17 mouse cellular contexts compared by ENCODE assay signal in the genomic region with DNA sequence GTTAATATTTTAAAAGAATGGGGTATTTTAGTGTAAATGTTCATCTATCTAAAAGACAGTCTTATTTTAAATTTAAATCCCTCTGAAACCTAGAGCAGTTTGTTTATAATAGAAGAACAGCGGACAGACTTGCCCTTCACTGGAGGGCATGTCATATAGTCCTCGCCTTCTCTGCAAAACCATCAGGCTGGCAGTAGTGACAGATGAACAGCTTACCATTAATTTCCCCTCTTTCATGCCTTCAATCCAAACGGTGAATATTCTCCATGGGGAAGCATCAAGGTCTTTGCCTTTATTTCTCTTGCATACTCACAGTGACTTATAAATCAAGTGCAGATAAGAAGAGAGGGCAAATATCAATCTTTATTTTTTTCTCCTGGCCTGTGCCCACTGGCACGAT.
A peak's percentile ranks its signal among the peaks of the same experiment; 100 is the strongest.
DNase-seq lines count a peak whose midpoint lies in the region; ATAC-seq lines count a peak whose summit lies in the region.
"Had no signal": no experiment of that assay in that cellular context is flagged by ENCODE, and none has a peak within 500 bp of the region (broad histone marks: within the 10 kb centered on the region; RNA-seq: fewer than 3 reads in every experiment).

No protein-coding gene starts in this region.

- H3K36me3 ChIP-seq in forebrain, embryonic 14.5 days (ENCODE audit: control insufficient read depth, insufficient read depth, low read length): no peaks in the 10 kb centered on the region
- no peaks in the 10 kb centered on the region for H3K36me3 ChIP-seq in forebrain, embryonic 13.5 days (ENCODE audit: poor library complexity, severe bottlenecking)
- H3K36me3 ChIP-seq in hindbrain, embryonic 14.5 days (replicated peaks; ENCODE audit: control insufficient read depth, insufficient read depth): no peaks in the 10 kb centered on the region
- no peaks in the 10 kb centered on the region for H3K36me3 ChIP-seq in hindbrain, embryonic 12.5 days
- H3K36me3 ChIP-seq in neural tube, embryonic 12.5 days: no peaks in the 10 kb centered on the region
- no peaks in the 10 kb centered on the region for H3K36me3 ChIP-seq in neural tube, embryonic 15.5 days
- H3K36me3 ChIP-seq in intestine, embryonic 15.5 days: no peaks in the 10 kb centered on the region
- H3K36me3 ChIP-seq: embryonic facial prominence, embryonic 12.5 days; heart, embryonic 13.5 days; hindbrain, embryonic 13.5 days had no signal

- no peaks in the 10 kb centered on the region for H3K27me3 ChIP-seq in forebrain, embryonic 14.5 days (replicated peaks; ENCODE audit: control insufficient read depth, insufficient read depth, low read length)
- no peaks in the 10 kb centered on the region for H3K27me3 ChIP-seq in forebrain, embryonic 13.5 days
- H3K27me3 ChIP-seq in hindbrain, embryonic 14.5 days (ENCODE audit: control insufficient read depth, insufficient read depth, low read length): no peaks in the 10 kb centered on the region
- H3K27me3 ChIP-seq in hindbrain, embryonic 12.5 days: no peaks in the 10 kb centered on the region
- H3K27me3 ChIP-seq in neural tube, embryonic 12.5 days (replicated peaks): no peaks in the 10 kb centered on the region
- H3K27me3 ChIP-seq in neural tube, embryonic 15.5 days (replicated peaks): no peaks in the 10 kb centered on the region
- H3K27me3 ChIP-seq in intestine, embryonic 15.5 days (replicated peaks): no peaks in the 10 kb centered on the region
- H3K27me3 ChIP-seq: embryonic facial prominence, embryonic 12.5 days; heart, embryonic 13.5 days; hindbrain, embryonic 13.5 days had no signal

- no peaks in the 10 kb centered on the region for H3K9me3 ChIP-seq in forebrain, embryonic 14.5 days (replicated peaks; ENCODE audit: control insufficient read depth, low read length)
- H3K9me3 ChIP-seq in forebrain, embryonic 13.5 days (replicated peaks): no peaks in the 10 kb centered on the region
- no peaks in the 10 kb centered on the region for H3K9me3 ChIP-seq in hindbrain, embryonic 14.5 days (ENCODE audit: control insufficient read depth, low read length)
- H3K9me3 ChIP-seq in hindbrain, embryonic 12.5 days (replicated peaks): no peaks in the 10 kb centered on the region
- H3K9me3 ChIP-seq in neural tube, embryonic 12.5 days: no peaks in the 10 kb centered on the region
- no peaks in the 10 kb centered on the region for H3K9me3 ChIP-seq in neural tube, embryonic 15.5 days (replicated peaks)
- no peaks in the 10 kb centered on the region for H3K9me3 ChIP-seq in intestine, embryonic 15.5 days
- H3K9me3 ChIP-seq: embryonic facial prominence, embryonic 12.5 days; heart, embryonic 13.5 days; hindbrain, embryonic 13.5 days had no signal

- H3K9ac ChIP-seq in forebrain, embryonic 14.5 days (ENCODE audit: low read length): no peak overlapping the region
- H3K9ac ChIP-seq in forebrain, embryonic 13.5 days: no peak overlapping the region
- H3K9ac ChIP-seq in hindbrain, embryonic 14.5 days: no peak overlapping the region
- H3K9ac ChIP-seq in hindbrain, embryonic 12.5 days: no peak overlapping the region
- H3K9ac ChIP-seq in neural tube, embryonic 12.5 days: no peak overlapping the region
- H3K9ac ChIP-seq in neural tube, embryonic 15.5 days (replicated peaks): no peak overlapping the region
- no peak overlapping the region for H3K9ac ChIP-seq in intestine, embryonic 15.5 days
- H3K9ac ChIP-seq: embryonic facial prominence, embryonic 12.5 days; heart, embryonic 13.5 days; hindbrain, embryonic 13.5 days had no signal

- peak; percentile 15 for DNase-seq in forebrain, embryonic 14.5 days (ENCODE audit: low spot score)
- DNase-seq in hindbrain, embryonic 14.5 days (ENCODE audit: low spot score): no peak
- DNase-seq: adrenal gland, postnatal 10 days; cerebellum, adult 11-12 months; cerebellum, adult 9-10 months; cerebellum, postnatal 25 days; gastrocnemius, postnatal 36 days; heart, adult 11 months; heart, postnatal 36 days had no signal

- WGBS in forebrain, embryonic 14.5 days: 58% methylated on average over 4 of the region's 4 CpGs
- 60% methylated on average over 4 of the region's 4 CpGs for WGBS in forebrain, embryonic 13.5 days
- 36% methylated on average over 4 of the region's 4 CpGs for WGBS in hindbrain, embryonic 14.5 days
- WGBS in hindbrain, embryonic 12.5 days: 46% methylated on average over 4 of the region's 4 CpGs
- WGBS in neural tube, embryonic 12.5 days: 45% methylated on average over 4 of the region's 4 CpGs
- WGBS in neural tube, embryonic 15.5 days: 44% methylated on average over 4 of the region's 4 CpGs
- WGBS in intestine, embryonic 15.5 days: 53% methylated on average over 4 of the region's 4 CpGs

- H3K27ac ChIP-seq in forebrain, embryonic 14.5 days (ENCODE audit: low read depth, low read length): no peak overlapping the region; the same call in 1 of the 2 replicates
- no peak overlapping the region for H3K27ac ChIP-seq in forebrain, embryonic 13.5 days
- H3K27ac ChIP-seq in hindbrain, embryonic 14.5 days: 0 out of 2 replicates have a peak overlapping the region, but pooled peaks have one; percentile 9
- H3K27ac ChIP-seq in hindbrain, embryonic 12.5 days: no peak overlapping the region; the same call in 1 of the 2 replicates
- no peak overlapping the region for H3K27ac ChIP-seq in neural tube, embryonic 12.5 days
- H3K27ac ChIP-seq in neural tube, embryonic 15.5 days (replicated peaks): no peak overlapping the region
- no peak overlapping the region for H3K27ac ChIP-seq in intestine, embryonic 15.5 days
- H3K27ac ChIP-seq: embryonic facial prominence, embryonic 12.5 days; heart, embryonic 13.5 days; hindbrain, embryonic 13.5 days had no signal

- H3K4me3 ChIP-seq in forebrain, embryonic 14.5 days (ENCODE audit: low read depth, low read length): no peak overlapping the region
- H3K4me3 ChIP-seq in forebrain, embryonic 13.5 days: no peak overlapping the region
- H3K4me3 ChIP-seq in hindbrain, embryonic 14.5 days (replicated peaks; ENCODE audit: low read length): no peak overlapping the region
- H3K4me3 ChIP-seq in hindbrain, embryonic 12.5 days: no peak overlapping the region
- H3K4me3 ChIP-seq in neural tube, embryonic 12.5 days: no peak overlapping the region
- H3K4me3 ChIP-seq in neural tube, embryonic 15.5 days (replicated peaks): no peak overlapping the region
- no peak overlapping the region for H3K4me3 ChIP-seq in intestine, embryonic 15.5 days (replicated peaks)
- H3K4me3 ChIP-seq: embryonic facial prominence, embryonic 12.5 days; heart, embryonic 13.5 days; hindbrain, embryonic 13.5 days had no signal

- ATAC-seq in forebrain, embryonic 14.5 days: no peak
- no peak for ATAC-seq in forebrain, embryonic 13.5 days
- ATAC-seq in hindbrain, embryonic 14.5 days (ENCODE audit: low FRiP score): no peak
- no peak for ATAC-seq in hindbrain, embryonic 12.5 days (ENCODE audit: low FRiP score)
- ATAC-seq in neural tube, embryonic 12.5 days (ENCODE audit: low FRiP score, low read depth): 0 out of 2 replicates have a peak, but pooled peaks have one; percentile 25
- ATAC-seq in neural tube, embryonic 15.5 days (ENCODE audit: low FRiP score): no peak
- ATAC-seq in intestine, embryonic 15.5 days: no peak

- no peaks in the 10 kb centered on the region for H3K4me1 ChIP-seq in forebrain, embryonic 14.5 days (ENCODE audit: control insufficient read depth, insufficient read depth, low read length)
- H3K4me1 ChIP-seq in forebrain, embryonic 13.5 days: 0 out of 2 replicates have a peak, but pooled peaks cover 5% of the 10 kb centered on the region
- no peaks in the 10 kb centered on the region for H3K4me1 ChIP-seq in hindbrain, embryonic 14.5 days (replicated peaks; ENCODE audit: control insufficient read depth, insufficient read depth, low read length)
- no peaks in the 10 kb centered on the region for H3K4me1 ChIP-seq in hindbrain, embryonic 12.5 days
- H3K4me1 ChIP-seq in neural tube, embryonic 12.5 days: no peaks in the 10 kb centered on the region
- H3K4me1 ChIP-seq in neural tube, embryonic 15.5 days: no peaks in the 10 kb centered on the region
- no peaks in the 10 kb centered on the region for H3K4me1 ChIP-seq in intestine, embryonic 15.5 days (replicated peaks)
- H3K4me1 ChIP-seq: embryonic facial prominence, embryonic 12.5 days; heart, embryonic 13.5 days; hindbrain, embryonic 13.5 days had no signal

- H3K4me2 ChIP-seq in forebrain, embryonic 14.5 days (ENCODE audit: low read length): no peak overlapping the region
- no peak overlapping the region for H3K4me2 ChIP-seq in forebrain, embryonic 13.5 days
- no peak overlapping the region for H3K4me2 ChIP-seq in hindbrain, embryonic 14.5 days (replicated peaks)
- no peak overlapping the region for H3K4me2 ChIP-seq in hindbrain, embryonic 12.5 days (replicated peaks)
- no peak overlapping the region for H3K4me2 ChIP-seq in neural tube, embryonic 12.5 days (replicated peaks)
- H3K4me2 ChIP-seq in neural tube, embryonic 15.5 days: no peak overlapping the region
- no peak overlapping the region for H3K4me2 ChIP-seq in intestine, embryonic 15.5 days (replicated peaks)
- H3K4me2 ChIP-seq: embryonic facial prominence, embryonic 12.5 days; heart, embryonic 13.5 days; hindbrain, embryonic 13.5 days had no signal
